Mouse (Mus musculus) lung, postnatal 0 days (tissue): ENCODE results near the gene Plekhh1. TPM values are rescaled to one million over a fixed set of nuclear protein-coding genes. Genes with fewer than 3 reads are reported as not detected.

Source experiments
- ATAC-seq: fragments of 200-750 bp; cut with Nextera tagmentation; 2 replicates; pipeline ENCODE4 v1.8.0; 2017; ENCODE audit warnings: moderate library complexity
- DNase-seq: peaks from one replicate; pipeline ENCODE4 v3.0.0-alpha.2; 2016; ENCODE audit warnings: low spot score
- H3K27ac ChIP-seq: fragments of 300-500 bp; sonication (generic); 2 replicates; pipeline ENCODE4 v1.5.1; 2014; ENCODE audit warnings: antibody characterized with exemption, mild to moderate bottlenecking, low read length, mixed read lengths
- H3K27me3 ChIP-seq: fragments of 300-500 bp; sonication (generic); replicated peaks from 2 replicates; pipeline ENCODE4 v1.6.1; 2014; ENCODE audit warnings: low read length, mixed read lengths; ENCODE audit not compliant: insufficient read depth
- H3K36me3 ChIP-seq: fragments of 300-500 bp; sonication (generic); 2 replicates; pipeline ENCODE4 v1.6.1; 2014; ENCODE audit warnings: low read length, mixed read lengths; ENCODE audit not compliant: insufficient read depth
- H3K4me1 ChIP-seq: fragments of 300-500 bp; sonication (generic); 2 replicates; pipeline ENCODE4 v1.6.1; 2014; ENCODE audit warnings: antibody characterized with exemption, low read depth, low read length, mixed read lengths; ENCODE audit not compliant: insufficient read depth
- H3K4me2 ChIP-seq: fragments of 300-500 bp; sonication (generic); replicated peaks from 2 replicates; pipeline ENCODE4 v1.6.1; 2014; ENCODE audit warnings: low read depth, mild to moderate bottlenecking, low read length, moderate library complexity, mixed read lengths
- H3K4me3 ChIP-seq: fragments of 300-500 bp; sonication (generic); 2 replicates; pipeline ENCODE4 v1.5.1; 2014; ENCODE audit warnings: low read depth, low read length
- H3K9ac ChIP-seq: fragments of 300-500 bp; sonication (generic); replicated peaks from 2 replicates; pipeline ENCODE4 v1.6.1; 2014; ENCODE audit warnings: low read depth, mild to moderate bottlenecking
- H3K9me3 ChIP-seq: fragments of 300-500 bp; sonication (generic); 2 replicates; pipeline ENCODE4 v1.6.1; 2016; ENCODE audit warnings: low read length, mixed read lengths
- CTCF ChIP-seq: IDR thresholded peaks from 2 replicates; pipeline ENCODE4 v1.5.1; 2016; ENCODE audit warnings: antibody characterized with exemption, mild to moderate bottlenecking
- EP300 ChIP-seq: IDR thresholded peaks from 2 replicates; pipeline ENCODE4 v1.6.1; 2016; ENCODE audit warnings: antibody characterized with exemption, mild to moderate bottlenecking, control low read depth
- WGBS: fragments of 180-500 bp; shearing (Covaris S2); extraction: QIAGEN DNeasy Blood & Tissue Kit; methylation state at CpG from one replicate; pipeline ENCODE4 v1.1.7; 2014; 5-methylcytosine and 5-hydroxymethylcytosine counted together
- polyA plus RNA-seq: library from polyadenylated mRNA; unstranded; fragments of >200 nt; fragmentation: Nextera tagmentation; extraction: Ambion mirVana; gene quantifications from 2 replicates; pipeline ENCODE4 v1.2.1, GENCODE M21; 2015

Plekhh1 gene
- polyA plus RNA-seq, 1 experiment from 2014 or later: 2.2 TPM

DNA sequence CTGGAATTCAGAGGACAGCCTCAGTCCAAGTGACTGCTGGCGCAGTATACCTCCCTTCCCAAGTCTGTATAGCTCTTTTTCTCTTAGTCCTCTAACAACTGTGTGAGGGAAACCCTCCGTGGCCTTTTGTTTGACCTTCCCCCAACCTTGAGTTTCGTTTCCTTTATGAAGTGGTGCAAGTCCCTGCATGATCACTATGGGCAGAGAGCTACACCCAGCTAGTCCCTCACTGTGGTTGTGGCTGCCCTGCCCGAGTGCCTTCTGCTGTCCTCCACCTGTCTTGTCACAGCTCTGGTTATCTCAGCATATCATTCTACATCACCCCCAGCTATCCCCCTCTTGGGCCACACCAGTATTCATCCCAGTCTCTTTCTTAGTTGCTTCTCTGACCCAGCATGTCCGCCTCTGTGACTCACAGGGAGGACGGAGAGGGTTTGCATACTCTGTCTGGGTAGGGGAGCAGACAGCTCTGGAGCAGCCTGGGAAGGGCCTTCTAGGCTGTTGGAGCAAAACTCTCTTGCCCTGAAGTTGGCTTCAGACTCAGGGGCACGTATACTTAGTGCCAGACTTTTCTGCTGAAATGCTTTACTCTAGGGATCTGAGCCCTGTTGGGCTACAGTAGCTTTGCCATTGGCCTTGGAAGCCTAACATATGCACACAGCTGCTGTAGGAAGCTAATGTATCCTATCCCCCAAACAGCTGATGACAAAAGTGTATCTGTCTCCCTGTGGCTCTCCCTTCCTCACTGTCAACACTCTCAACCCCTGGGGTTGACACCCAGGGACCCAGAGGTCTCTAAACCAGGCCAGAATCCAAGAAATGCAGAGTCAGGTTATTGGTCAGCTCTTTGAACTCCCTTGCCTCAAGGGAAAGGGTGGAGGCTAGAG is 32.0 kb downstream of the Plekhh1 start:
- peak; percentile 42 for ATAC-seq
- peak overlapping the region; percentile 47; the same call in 1 of the 2 replicates for H3K27ac ChIP-seq

GRCm38 (mm10) chr12:79064451-79064850 is 35.5 kb downstream of the Plekhh1 start:
- DNase-seq (no peak), ATAC-seq (no peak)
- Histone ChIP-seq H3K9ac (no peak overlapping the region), H3K27ac (no peak overlapping the region), H3K4me2 (no peak overlapping the region), H3K9me3 (no peaks in the 10 kb centered on the region), H3K27me3 (no peaks in the 10 kb centered on the region), H3K36me3 (no peaks in the 10 kb centered on the region), H3K4me1 (peaks cover 9% of the 10 kb centered on the region; the same call in 1 of the 2 replicates), H3K4me3 (no peak overlapping the region)
- no peak for TF ChIP-seq EP300
- TF ChIP-seq CTCF: no peak
- 93% methylated on average over 13 of the region's 13 CpGs for WGBS

More for the DNA sequence above, 32.0 kb downstream of the Plekhh1 start:
- peak; percentile 19 for DNase-seq
- 60% methylated on average over 7 of the region's 7 CpGs for WGBS
- Histone ChIP-seq H3K36me3 (no peaks in the 10 kb centered on the region), H3K27me3 (no peaks in the 10 kb centered on the region), H3K4me1 (peaks cover 9% of the 10 kb centered on the region; the same call in 1 of the 2 replicates), H3K9ac (no peak overlapping the region), H3K4me2 (no peak overlapping the region), H3K9me3 (no peaks in the 10 kb centered on the region), H3K4me3 (no peak overlapping the region)
- TF ChIP-seq CTCF (no peak), EP300 (no peak)

GRCm38 (mm10) chr12:79066431-79066830 is 37.5 kb downstream of the Plekhh1 start:
- no peak overlapping the region for H3K27ac ChIP-seq
- H3K4me3 ChIP-seq: no peak overlapping the region
- TF ChIP-seq CTCF (no peak), EP300 (no peak)
- no peak overlapping the region for H3K4me2 ChIP-seq
- WGBS: 60% methylated on average over 9 of the region's 9 CpGs
- no peaks in the 10 kb centered on the region for H3K4me1 ChIP-seq
- H3K36me3 ChIP-seq: no peaks in the 10 kb centered on the region
- H3K9ac ChIP-seq: no peak overlapping the region
- no peaks in the 10 kb centered on the region for H3K27me3 ChIP-seq
- no peaks in the 10 kb centered on the region for H3K9me3 ChIP-seq
- peak; percentile 19 for DNase-seq
- ATAC-seq: no peak

DNA sequence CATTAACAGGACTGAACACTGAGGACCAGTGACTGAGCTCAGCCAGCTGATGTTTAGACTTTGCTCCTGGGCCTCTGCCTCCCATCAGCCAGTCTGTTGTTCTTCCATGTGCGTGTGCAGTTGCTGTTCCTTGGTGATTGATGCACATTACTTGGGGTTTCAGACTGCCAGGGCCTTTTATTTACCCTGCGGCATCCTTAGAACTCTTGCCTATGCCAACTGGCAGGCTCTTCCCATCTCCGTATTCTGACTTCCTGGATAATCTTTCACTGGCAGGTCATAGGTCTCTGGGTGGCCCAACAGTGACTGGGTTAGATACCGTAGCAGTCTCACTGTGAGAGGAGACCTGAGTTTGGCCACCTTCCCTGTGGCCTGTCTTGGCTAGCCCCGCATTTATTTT is 38.6 kb downstream of the Plekhh1 start:
- H3K4me1 ChIP-seq: no peaks in the 10 kb centered on the region
- H3K4me2 ChIP-seq: no peak overlapping the region
- ATAC-seq: no peak
- no peak overlapping the region for H3K9ac ChIP-seq
- no peaks in the 10 kb centered on the region for H3K36me3 ChIP-seq
- no peak for DNase-seq
- no peak overlapping the region for H3K27ac ChIP-seq
- WGBS: 69% methylated on average over 5 of the region's 5 CpGs
- no peaks in the 10 kb centered on the region for H3K27me3 ChIP-seq
- no peaks in the 10 kb centered on the region for H3K9me3 ChIP-seq
- H3K4me3 ChIP-seq: no peak overlapping the region
- TF ChIP-seq EP300: no peak
- TF ChIP-seq CTCF: no peak

DNA sequence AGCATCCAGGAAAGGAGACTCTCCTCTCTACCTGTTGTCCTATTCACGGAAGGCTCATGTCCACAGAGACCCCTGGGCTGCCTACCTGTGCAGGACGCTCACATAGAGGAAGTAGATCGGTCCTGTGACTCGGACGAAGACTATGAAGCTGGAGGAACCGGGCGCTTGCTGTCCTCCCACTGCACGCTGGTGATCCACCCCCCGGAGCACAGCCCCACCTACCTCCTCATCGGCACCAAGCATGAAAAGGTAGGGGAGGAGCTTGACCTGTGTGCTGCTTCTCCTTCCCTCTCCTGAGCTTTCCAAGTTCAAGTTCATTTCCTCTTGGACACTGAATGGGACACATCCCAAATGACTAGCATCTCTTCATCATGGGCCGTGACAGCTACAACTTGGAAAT is 39.3 kb downstream of the Plekhh1 start:
- WGBS: 91% methylated on average over 11 of the region's 11 CpGs

GRCm38 (mm10) chr12:79069187-79069608 is 40.2 kb downstream of the Plekhh1 start:
- no peak overlapping the region for H3K4me2 ChIP-seq
- H3K9me3 ChIP-seq: no peaks in the 10 kb centered on the region
- WGBS: 87% methylated on average over 6 of the region's 6 CpGs
- no peak for DNase-seq
- H3K27me3 ChIP-seq: no peaks in the 10 kb centered on the region
- no peak for ATAC-seq
- TF ChIP-seq CTCF: no peak
- TF ChIP-seq EP300: no peak
- no peak overlapping the region for H3K27ac ChIP-seq
- no peak overlapping the region for H3K9ac ChIP-seq
- 0 out of 2 replicates have a peak, but pooled peaks cover 4% of the 10 kb centered on the region for H3K36me3 ChIP-seq
- no peaks in the 10 kb centered on the region for H3K4me1 ChIP-seq
- H3K4me3 ChIP-seq: no peak overlapping the region

More for the DNA sequence above, 39.3 kb downstream of the Plekhh1 start:
- H3K4me1 ChIP-seq: no peaks in the 10 kb centered on the region
- DNase-seq (no peak), ATAC-seq (no peak)
- H3K9ac ChIP-seq: no peak overlapping the region
- H3K27me3 ChIP-seq: no peaks in the 10 kb centered on the region
- H3K4me2 ChIP-seq: no peak overlapping the region
- TF ChIP-seq CTCF: no peak
- no peak for TF ChIP-seq EP300
- no peaks in the 10 kb centered on the region for H3K36me3 ChIP-seq
- H3K4me3 ChIP-seq: no peak overlapping the region
- H3K9me3 ChIP-seq: no peaks in the 10 kb centered on the region
- H3K27ac ChIP-seq: no peak overlapping the region
